Mouse (Mus musculus) heart, postnatal 0 days (tissue): ENCODE data around the gene F3. TPM values are rescaled to one million over a fixed set of nuclear protein-coding genes. Genes with fewer than 3 reads are reported as not detected.

ENCODE experiments used
- ATAC-seq: fragments of 200-750 bp; cut with Nextera tagmentation; 2 replicates; pipeline ENCODE4 v1.8.0; 2017; ENCODE audit warnings: low read depth, moderate number of reproducible peaks, moderate library complexity; ENCODE audit not compliant: insufficient read depth
- DNase-seq: peaks from one replicate; pipeline ENCODE4 v3.0.0-alpha.2; 2016; ENCODE audit warnings: low spot score
- H3K27ac ChIP-seq: fragments of 300-500 bp; sonication (generic); 2 replicates; pipeline ENCODE4 v1.5.1; 2014; ENCODE audit warnings: low read depth, mild to moderate bottlenecking
- H3K27me3 ChIP-seq: fragments of 300-500 bp; sonication (generic); 2 replicates; pipeline ENCODE4 v1.6.1; 2014; ENCODE audit warnings: low read length, mixed read lengths; ENCODE audit not compliant: control insufficient read depth, insufficient read depth
- H3K36me3 ChIP-seq: fragments of 300-500 bp; sonication (generic); replicated peaks from 2 replicates; pipeline ENCODE4 v1.6.1; 2014; ENCODE audit warnings: low read length, mixed read lengths; ENCODE audit not compliant: control insufficient read depth, insufficient read depth
- H3K4me1 ChIP-seq: fragments of 300-500 bp; sonication (generic); 2 replicates; pipeline ENCODE4 v1.6.1; 2014; ENCODE audit warnings: antibody characterized with exemption; ENCODE audit not compliant: control insufficient read depth, insufficient read depth
- H3K4me2 ChIP-seq: fragments of 300-500 bp; sonication (generic); 2 replicates; pipeline ENCODE4 v1.6.1; 2014; ENCODE audit warnings: low read depth, mild to moderate bottlenecking, low read length, moderate library complexity
- H3K4me3 ChIP-seq: fragments of 300-500 bp; sonication (generic); 2 replicates; pipeline ENCODE4 v1.5.1; 2014; ENCODE audit warnings: low read depth, low read length
- H3K9ac ChIP-seq: fragments of 300-500 bp; sonication (generic); replicated peaks from 2 replicates; pipeline ENCODE4 v1.6.1; 2014; ENCODE audit warnings: low read depth, low read length, mixed read lengths
- H3K9me3 ChIP-seq: fragments of 300-500 bp; sonication (generic); replicated peaks from 2 replicates; pipeline ENCODE4 v1.6.1; 2016; ENCODE audit warnings: low read length; ENCODE audit not compliant: control insufficient read depth
- CTCF ChIP-seq: IDR thresholded peaks from 2 replicates; pipeline ENCODE4 v1.5.1; 2016; ENCODE audit warnings: antibody characterized with exemption, control low read depth, low read depth
- EP300 ChIP-seq: IDR thresholded peaks from 2 replicates; pipeline ENCODE4 v1.6.1; 2016; ENCODE audit warnings: antibody characterized with exemption, low read depth
- WGBS: fragments of 180-500 bp; shearing (Covaris S2); extraction: QIAGEN DNeasy Blood & Tissue Kit; methylation state at CpG from one replicate; pipeline ENCODE4 v1.1.7; 2014; 5-methylcytosine and 5-hydroxymethylcytosine counted together
- polyA plus RNA-seq: library from polyadenylated mRNA; unstranded; fragments of >200 nt; fragmentation: Nextera tagmentation; extraction: Ambion mirVana; gene quantifications from 2 replicates; pipeline ENCODE4 v1.2.1, GENCODE M21; 2015
- total RNA-seq: library from RNA; depleted of rRNA; stranded (reverse); fragments of >200 nt; gene quantifications from 2 replicates; pipeline ENCODE4 v1.2.3, GENCODE M21; 2014; ENCODE audit warnings: low replicate concordance

Gene F3
- total and polyA plus RNA-seq, 2 experiments from 2014 or later, result 10.8 to 13.7 TPM

- ATAC-seq, result no peak
- Histone ChIP-seq H3K4me2 (no peak overlapping the region), H3K4me1 (peaks cover 35% of the 10 kb centered on the region), H3K4me3 (no peak overlapping the region), H3K27me3 (no peaks in the 10 kb centered on the region), H3K36me3 (no peaks in the 10 kb centered on the region), H3K27ac (no peak overlapping the region), H3K9me3 (no peaks in the 10 kb centered on the region), H3K9ac (no peak overlapping the region)
- no peak for DNase-seq
- 76% methylated on average over 7 of the region's 7 CpGs for WGBS
- TF ChIP-seq CTCF (no peak), EP300 (no peak)
Observed at GRCm38 (mm10) chr3:121710894-121711531, 12.3 kb upstream of the F3 start.

DNA sequence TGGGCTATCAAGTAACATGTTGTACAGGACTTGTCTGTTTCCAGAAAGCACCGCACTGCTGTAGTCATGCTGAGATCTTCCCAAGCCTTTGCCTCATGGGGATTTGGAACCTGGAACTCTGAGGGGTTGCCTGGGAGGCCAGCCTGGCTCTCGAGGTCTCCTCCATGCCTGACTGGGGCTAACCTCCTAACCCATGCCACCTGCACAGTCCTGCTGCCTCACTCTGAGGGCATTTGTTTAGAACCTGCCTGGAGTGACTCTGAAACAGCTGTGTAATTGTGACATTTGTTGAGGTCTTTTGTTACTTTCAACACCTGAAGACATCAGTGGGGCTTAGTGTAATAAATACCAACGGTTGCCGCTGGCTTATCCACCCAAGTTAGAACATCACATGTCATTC lies 11.1 kb upstream of the F3 start:
- Histone ChIP-seq H3K36me3 (no peaks in the 10 kb centered on the region), H3K9ac (no peak overlapping the region), H3K4me2 (no peak overlapping the region), H3K27ac (no peak overlapping the region), H3K4me3 (no peak overlapping the region), H3K27me3 (no peaks in the 10 kb centered on the region), H3K9me3 (no peaks in the 10 kb centered on the region), H3K4me1 (peaks cover 24% of the 10 kb centered on the region)
- DNase-seq, result no peak
- TF ChIP-seq CTCF (no peak), EP300 (no peak)
- ATAC-seq, result no peak
- WGBS, result 68% methylated on average over 4 of the region's 4 CpGs

DNA sequence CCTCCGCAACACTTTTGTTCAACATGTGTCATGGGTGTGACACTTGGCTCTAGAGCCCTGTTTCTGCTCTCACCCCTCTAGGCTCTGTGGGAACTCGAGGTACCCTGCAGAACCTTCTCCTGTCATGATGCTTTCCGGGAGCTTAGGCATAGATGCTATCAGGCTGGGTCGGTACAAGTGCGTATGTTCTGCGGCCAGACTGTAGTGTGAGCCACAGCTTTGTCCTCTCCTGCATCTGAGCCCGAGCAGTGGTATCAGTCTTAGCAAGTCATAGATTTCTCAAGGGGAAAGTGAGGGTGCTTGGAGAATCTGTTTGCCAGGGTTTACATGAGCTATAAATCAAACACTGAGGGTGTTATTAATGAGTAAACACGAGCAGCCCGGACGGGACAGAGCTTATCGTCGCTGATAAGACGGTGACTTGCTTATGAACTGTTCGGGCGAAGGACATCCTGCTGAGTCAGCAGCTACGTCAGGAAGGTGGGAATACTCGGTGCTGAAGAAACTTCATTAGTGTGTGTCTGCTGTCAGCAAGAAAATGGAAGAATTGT lies 10.1 kb upstream of the F3 start:
- H3K27ac ChIP-seq, result peak overlapping the region; percentile 50
- peak overlapping the region; percentile 38 for H3K4me2 ChIP-seq
- H3K4me1 ChIP-seq, result peaks cover 24% of the 10 kb centered on the region
- H3K36me3 ChIP-seq, result no peaks in the 10 kb centered on the region
- DNase-seq, result peak; percentile 26
- H3K9me3 ChIP-seq, result no peaks in the 10 kb centered on the region
- H3K4me3 ChIP-seq, result no peak overlapping the region
- peak; percentile 27 for ATAC-seq
- 17% methylated on average over 17 of the region's 17 CpGs for WGBS
- H3K9ac ChIP-seq, result no peak overlapping the region
- no peaks in the 10 kb centered on the region for H3K27me3 ChIP-seq
- TF ChIP-seq EP300 (no peak), CTCF (no peak)

GRCm38 (mm10) chr3:121713816-121714215 lies 9.5 kb upstream of the F3 start:
- no peaks in the 10 kb centered on the region for H3K9me3 ChIP-seq
- peak; percentile 74 for ATAC-seq
- H3K36me3 ChIP-seq, result no peaks in the 10 kb centered on the region
- no peak overlapping the region for H3K9ac ChIP-seq
- H3K27ac ChIP-seq, result peak overlapping the region; percentile 50
- peak overlapping the region; percentile 38 for H3K4me2 ChIP-seq
- WGBS, result 40% methylated on average over 8 of the region's 8 CpGs
- no peaks in the 10 kb centered on the region for H3K27me3 ChIP-seq
- H3K4me1 ChIP-seq, result peaks cover 24% of the 10 kb centered on the region
- no peak for TF ChIP-seq CTCF
- TF ChIP-seq EP300, result no peak
- peak; percentile 29 for DNase-seq
- H3K4me3 ChIP-seq, result no peak overlapping the region

GRCm38 (mm10) chr3:121714461-121714860 lies 8.9 kb upstream of the F3 start:
- H3K9me3 ChIP-seq, result no peaks in the 10 kb centered on the region
- DNase-seq (no peak), ATAC-seq (no peak)
- H3K27me3 ChIP-seq, result no peaks in the 10 kb centered on the region
- TF ChIP-seq CTCF (no peak), EP300 (no peak)
- no peak overlapping the region for H3K9ac ChIP-seq
- peaks cover 24% of the 10 kb centered on the region for H3K4me1 ChIP-seq
- no peak overlapping the region for H3K4me2 ChIP-seq
- H3K27ac ChIP-seq, result no peak overlapping the region
- H3K4me3 ChIP-seq, result no peak overlapping the region
- WGBS, result 79% methylated on average over 2 of the region's 2 CpGs
- H3K36me3 ChIP-seq, result no peaks in the 10 kb centered on the region

- peaks cover 24% of the 10 kb centered on the region for H3K4me1 ChIP-seq
- H3K27me3 ChIP-seq, result no peaks in the 10 kb centered on the region
- DNase-seq (no peak), ATAC-seq (no peak)
- no peak overlapping the region for H3K9ac ChIP-seq
- no peak overlapping the region for H3K27ac ChIP-seq
- TF ChIP-seq CTCF, result no peak
- TF ChIP-seq EP300, result no peak
- no peak overlapping the region for H3K4me2 ChIP-seq
- no peaks in the 10 kb centered on the region for H3K36me3 ChIP-seq
- no peak overlapping the region for H3K4me3 ChIP-seq
- no peaks in the 10 kb centered on the region for H3K9me3 ChIP-seq
Observed at GRCm38 (mm10) chr3:121715336-121715735, 8.0 kb upstream of the F3 start.
